Mouse (Mus musculus) intestine, embryonic 16.5 days (tissue): ENCODE data around the gene Gm20388. TPM values are rescaled to one million over a fixed set of nuclear protein-coding genes. Genes with fewer than 3 reads are reported as not detected.

ENCODE experiments used
- ATAC-seq: fragments of 200-750 bp; cut with Nextera tagmentation; 2 replicates; pipeline ENCODE4 v1.8.0; 2017; ENCODE audit warnings: moderate TSS enrichment, moderate library complexity
- H3K27ac ChIP-seq: fragments of 300-500 bp; sonication (generic); 2 replicates; pipeline ENCODE4 v1.5.1; 2014; ENCODE audit warnings: mild to moderate bottlenecking, low read length
- H3K27me3 ChIP-seq: fragments of 300-500 bp; sonication (generic); replicated peaks from 2 replicates; pipeline ENCODE4 v1.6.1; 2014; ENCODE audit warnings: low read length, control low read depth, mixed read lengths; ENCODE audit not compliant: control insufficient read depth, insufficient read depth
- H3K36me3 ChIP-seq: fragments of 300-500 bp; sonication (generic); 2 replicates; pipeline ENCODE4 v1.6.1; 2014; ENCODE audit warnings: low read length, control low read depth; ENCODE audit not compliant: control insufficient read depth, insufficient read depth
- H3K4me1 ChIP-seq: fragments of 300-500 bp; sonication (generic); 2 replicates; pipeline ENCODE4 v1.6.1; 2014; ENCODE audit warnings: low read length, control low read depth, mixed read lengths; ENCODE audit not compliant: control insufficient read depth, insufficient read depth
- H3K4me2 ChIP-seq: fragments of 300-500 bp; sonication (generic); 2 replicates; pipeline ENCODE4 v1.6.1; 2014; ENCODE audit warnings: low read depth, low read length, control low read depth
- H3K4me3 ChIP-seq: fragments of 300-500 bp; sonication (generic); 2 replicates; pipeline ENCODE4 v1.5.1; 2014; ENCODE audit warnings: mild to moderate bottlenecking, low read length
- H3K9ac ChIP-seq: fragments of 300-500 bp; sonication (generic); 2 replicates; pipeline ENCODE4 v1.6.1; 2014; ENCODE audit warnings: low read depth, low read length
- H3K9me3 ChIP-seq: fragments of 300-500 bp; sonication (generic); 2 replicates; pipeline ENCODE4 v1.6.1; 2016; ENCODE audit warnings: low read length, control low read depth; ENCODE audit not compliant: control insufficient read depth
- WGBS: fragments of 180-500 bp; shearing (Covaris S2); extraction: QIAGEN DNeasy Blood & Tissue Kit; methylation state at CpG from one replicate; pipeline ENCODE4 v1.1.7; 2014; 5-methylcytosine and 5-hydroxymethylcytosine counted together
- polyA plus RNA-seq: library from polyadenylated mRNA; unstranded; fragments of >200 nt; fragmentation: Nextera tagmentation; extraction: Ambion mirVana; gene quantifications from 2 replicates; pipeline ENCODE4 v1.2.1, GENCODE M21; 2015

Gene Gm20388
- polyA plus RNA-seq, 1 experiment from 2014 or later = 5.8 TPM

GRCm38 (mm10) chr8:124099623-124099965 lies 4189.0 kb downstream of the Gm20388 start:
- H3K4me1 ChIP-seq = no peaks in the 10 kb centered on the region; the same call in 1 of the 2 replicates
- no peak overlapping the region for H3K27ac ChIP-seq
- no peak overlapping the region for H3K4me3 ChIP-seq
- H3K9me3 ChIP-seq = no peaks in the 10 kb centered on the region
- no peaks in the 10 kb centered on the region for H3K27me3 ChIP-seq
- no peak overlapping the region for H3K9ac ChIP-seq
- ATAC-seq = no peak
- no peaks in the 10 kb centered on the region for H3K36me3 ChIP-seq
- 54% methylated on average over 6 of the region's 6 CpGs for WGBS
- H3K4me2 ChIP-seq = no peak overlapping the region

GRCm38 (mm10) chr8:124105869-124106268 lies 4195.2 kb downstream of the Gm20388 start:
- no peak for ATAC-seq
- Histone ChIP-seq H3K9me3 (no peaks in the 10 kb centered on the region), H3K4me1 (no peaks in the 10 kb centered on the region), H3K4me2 (no peak overlapping the region), H3K9ac (no peak overlapping the region), H3K27ac (no peak overlapping the region), H3K27me3 (no peaks in the 10 kb centered on the region), H3K4me3 (no peak overlapping the region), H3K36me3 (no peaks in the 10 kb centered on the region)
- WGBS = 70% methylated on average over 6 of the region's 6 CpGs

- WGBS = 79% methylated on average over 7 of the region's 7 CpGs
These were observed 4195.9 kb downstream of the Gm20388 start for GRCm38 (mm10) chr8:124106328-124107195.

GRCm38 (mm10) chr8:124113108-124113507 lies 4202.5 kb downstream of the Gm20388 start:
- no peak for ATAC-seq
- Histone ChIP-seq H3K4me1 (no peaks in the 10 kb centered on the region; the same call in 1 of the 2 replicates), H3K27me3 (no peaks in the 10 kb centered on the region), H3K9ac (no peak overlapping the region), H3K4me2 (no peak overlapping the region), H3K36me3 (no peaks in the 10 kb centered on the region), H3K9me3 (peaks cover 5% of the 10 kb centered on the region), H3K27ac (no peak overlapping the region), H3K4me3 (no peak overlapping the region)
- WGBS = 61% methylated on average over 10 of the region's 10 CpGs

More at GRCm38 (mm10) chr8:124106328-124107195, 4195.9 kb downstream of the Gm20388 start:
- H3K9me3 ChIP-seq = no peaks in the 10 kb centered on the region
- no peak overlapping the region for H3K4me3 ChIP-seq
- no peak for ATAC-seq
- no peaks in the 10 kb centered on the region for H3K27me3 ChIP-seq
- no peak overlapping the region for H3K27ac ChIP-seq
- H3K36me3 ChIP-seq = no peaks in the 10 kb centered on the region
- no peak overlapping the region for H3K9ac ChIP-seq
- H3K4me2 ChIP-seq = no peak overlapping the region
- H3K4me1 ChIP-seq = no peaks in the 10 kb centered on the region

GRCm38 (mm10) chr8:124125241-124125640 lies 4214.6 kb downstream of the Gm20388 start:
- Histone ChIP-seq H3K36me3 (no peaks in the 10 kb centered on the region), H3K27me3 (no peaks in the 10 kb centered on the region), H3K9ac (no peak overlapping the region), H3K4me3 (no peak overlapping the region), H3K4me2 (no peak overlapping the region), H3K27ac (no peak overlapping the region), H3K4me1 (no peaks in the 10 kb centered on the region), H3K9me3 (peaks cover 5% of the 10 kb centered on the region)
- ATAC-seq = no peak
- 96% methylated on average over 20 of the region's 20 CpGs for WGBS

GRCm38 (mm10) chr8:124137261-124137660 lies 4226.6 kb downstream of the Gm20388 start:
- WGBS = 74% methylated on average over 5 of the region's 5 CpGs
- Histone ChIP-seq H3K9ac (no peak overlapping the region), H3K27me3 (no peaks in the 10 kb centered on the region), H3K27ac (no peak overlapping the region), H3K4me3 (no peak overlapping the region), H3K36me3 (no peaks in the 10 kb centered on the region), H3K4me1 (no peaks in the 10 kb centered on the region), H3K9me3 (no peaks in the 10 kb centered on the region), H3K4me2 (no peak overlapping the region)
- no peak for ATAC-seq

GRCm38 (mm10) chr8:124140211-124140790 lies 4229.7 kb downstream of the Gm20388 start:
- Histone ChIP-seq H3K4me2 (no peak overlapping the region), H3K4me3 (no peak overlapping the region), H3K9ac (no peak overlapping the region), H3K27ac (no peak overlapping the region), H3K9me3 (no peaks in the 10 kb centered on the region), H3K4me1 (no peaks in the 10 kb centered on the region), H3K36me3 (no peaks in the 10 kb centered on the region), H3K27me3 (no peaks in the 10 kb centered on the region)
- ATAC-seq = no peak
- 54% methylated on average over 11 of the region's 11 CpGs for WGBS

GRCm38 (mm10) chr8:124140868-124141431 lies 4230.3 kb downstream of the Gm20388 start:
- H3K4me3 ChIP-seq = no peak overlapping the region
- no peaks in the 10 kb centered on the region for H3K36me3 ChIP-seq
- no peaks in the 10 kb centered on the region for H3K27me3 ChIP-seq
- no peaks in the 10 kb centered on the region for H3K4me1 ChIP-seq
- no peak overlapping the region for H3K27ac ChIP-seq
- 61% methylated on average over 20 of the region's 20 CpGs for WGBS
- H3K4me2 ChIP-seq = no peak overlapping the region
- H3K9me3 ChIP-seq = no peaks in the 10 kb centered on the region
- ATAC-seq = no peak
- no peak overlapping the region for H3K9ac ChIP-seq

- H3K9me3 ChIP-seq = no peaks in the 10 kb centered on the region
These were observed 4231.2 kb downstream of the Gm20388 start for GRCm38 (mm10) chr8:124141681-124142391.

More at GRCm38 (mm10) chr8:124141681-124142391, 4231.2 kb downstream of the Gm20388 start:
- Histone ChIP-seq H3K9ac (no peak overlapping the region), H3K27ac (no peak overlapping the region), H3K36me3 (no peaks in the 10 kb centered on the region), H3K4me3 (no peak overlapping the region), H3K4me2 (no peak overlapping the region), H3K4me1 (no peaks in the 10 kb centered on the region), H3K27me3 (no peaks in the 10 kb centered on the region)
- ATAC-seq = no peak
- WGBS = 62% methylated on average over 9 of the region's 9 CpGs
